Mouse (Mus musculus): ENCODE results near the gene Snx29. TPM values are rescaled to one million over a fixed set of nuclear protein-coding genes. Genes with fewer than 3 reads are reported as not detected.
"Not testable (repeated sequence)": the region's sequence is repeated elsewhere in the genome, so short reads cannot be mapped to it uniquely, and the experiment has no call there.

The Snx29 gene
- polyA plus RNA-seq, 1 experiment = 3.6 TPM

DNA sequence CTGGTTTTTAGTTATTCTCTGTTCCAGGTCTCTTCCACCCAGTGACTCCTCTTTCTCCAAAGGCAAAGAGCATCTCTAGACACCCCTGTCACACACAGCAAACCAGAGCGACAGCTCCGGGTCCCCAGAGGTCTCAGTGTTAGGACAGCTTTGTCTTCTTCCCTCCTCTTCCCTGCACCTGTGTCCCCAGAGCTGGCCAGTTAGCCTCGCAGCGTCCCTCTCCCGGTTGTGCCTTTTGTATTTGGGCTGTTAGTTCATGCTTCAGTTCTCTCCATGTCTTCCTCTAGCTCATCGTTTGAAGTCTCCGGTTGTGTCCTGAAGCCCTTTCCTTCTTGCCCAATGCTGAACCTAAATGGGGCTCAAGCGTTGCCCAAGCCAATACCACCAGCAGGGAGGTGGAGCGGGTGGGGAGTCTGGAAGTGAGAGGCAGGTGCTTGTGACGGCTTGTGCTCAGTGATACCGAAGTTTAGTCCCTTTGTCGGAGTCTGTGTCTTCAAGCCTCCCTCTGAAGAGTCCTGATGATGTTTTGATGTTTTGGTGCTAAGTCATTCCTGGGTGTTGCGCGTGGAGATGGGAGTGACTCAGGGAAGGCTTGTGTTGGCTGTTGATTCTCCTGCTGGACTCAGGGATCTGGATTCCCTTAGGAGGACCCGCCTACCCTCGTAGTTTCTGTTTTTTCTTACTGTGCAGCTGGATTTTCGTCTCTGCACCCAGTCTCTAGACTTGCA is 780 bp downstream of the Snx29 start:
- H3K4me1 ChIP-seq (ENCODE audit: control insufficient read depth, insufficient read depth, insufficient read length, low read length) = no peaks in the 10 kb centered on the region
- H3K4me3 ChIP-seq (ENCODE audit: insufficient read depth, low read depth, low read length) = peak overlapping the region; percentile 80
- H3K27ac ChIP-seq (replicated peaks; ENCODE audit: low read depth, low read length) = peak overlapping the region; percentile 33

GRCm38 (mm10) chr16:11330081-11330800 is 7.5 kb downstream of the Snx29 start:
- Histone ChIP-seq H3K27ac (replicated peaks; ENCODE audit: low read depth, low read length) (peak overlapping the region; percentile 30; the same call in 1 of the 2 replicates), H3K4me1 (ENCODE audit: control insufficient read depth, insufficient read depth, insufficient read length, low read length) (peaks cover 14% of the 10 kb centered on the region; the same call in 1 of the 2 replicates)

GRCm38 (mm10) chr16:11331030-11331429 is 8.3 kb downstream of the Snx29 start:
- peaks cover 14% of the 10 kb centered on the region; the same call in 1 of the 2 replicates for H3K4me1 ChIP-seq (ENCODE audit: control insufficient read depth, insufficient read depth, insufficient read length, low read length)
- no peak overlapping the region for H3K4me3 ChIP-seq (ENCODE audit: insufficient read depth, low read depth, low read length)
- no peak overlapping the region for H3K27ac ChIP-seq (replicated peaks; ENCODE audit: low read depth, low read length)

More at GRCm38 (mm10) chr16:11330081-11330800, 7.5 kb downstream of the Snx29 start:
- H3K4me3 ChIP-seq (ENCODE audit: insufficient read depth, low read depth, low read length) = no peak overlapping the region

DNA sequence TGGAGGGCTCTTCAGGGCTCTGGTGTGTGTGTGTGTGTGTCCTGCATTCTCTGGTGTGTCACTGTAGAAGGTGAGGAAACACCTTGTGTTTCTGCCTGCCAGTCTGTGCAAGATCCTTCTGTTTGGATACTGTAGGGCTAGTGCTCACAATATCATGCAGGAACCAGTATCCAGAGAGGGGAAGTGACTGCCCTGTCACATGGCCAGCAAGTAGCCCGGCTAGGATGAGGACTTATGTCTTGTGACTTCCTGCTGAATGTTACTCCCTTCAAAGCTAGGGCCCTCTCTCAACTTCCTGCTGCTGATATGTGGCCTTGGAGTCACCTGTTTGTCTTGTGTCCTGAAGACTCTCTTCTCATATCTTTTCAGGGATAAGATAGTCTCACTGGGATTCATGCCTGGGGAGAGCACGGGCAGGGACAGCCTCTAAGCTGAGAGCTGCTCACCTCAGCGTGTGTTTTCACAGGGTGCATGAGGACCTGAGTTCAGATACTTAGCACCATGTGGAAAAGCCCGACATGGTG is 20.6 kb downstream of the Snx29 start:
- Histone ChIP-seq H3K4me1 (ENCODE audit: control insufficient read depth, insufficient read depth, insufficient read length, low read length) (peaks cover 15% of the 10 kb centered on the region), H3K27ac (replicated peaks; ENCODE audit: low read depth, low read length) (peak overlapping the region; percentile 50), H3K4me3 (ENCODE audit: insufficient read depth, low read depth, low read length) (no peak overlapping the region)

DNA sequence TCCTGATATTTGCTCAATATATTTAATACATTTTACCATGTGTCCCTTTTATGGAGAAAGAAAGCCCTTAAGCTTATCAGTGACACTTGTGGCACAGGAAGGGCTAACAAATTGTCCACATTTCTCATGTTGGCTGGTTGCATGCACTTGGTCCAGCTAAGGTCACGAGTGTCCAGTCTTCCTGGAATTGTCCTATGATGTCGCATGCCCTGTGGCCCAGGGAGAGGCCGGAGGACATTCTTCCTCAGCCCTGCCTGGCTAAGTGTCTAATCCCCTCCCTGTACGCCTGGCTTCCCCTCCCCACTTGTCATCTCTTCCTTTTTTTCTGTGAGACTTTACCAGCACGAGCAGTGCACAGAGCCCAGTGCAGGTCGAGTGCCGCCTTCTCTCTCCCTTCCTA is 29.2 kb downstream of the Snx29 start:
- Histone ChIP-seq H3K4me1 (ENCODE audit: control insufficient read depth, insufficient read depth, insufficient read length, low read length) (no peaks in the 10 kb centered on the region), H3K4me3 (ENCODE audit: insufficient read depth, low read depth, low read length) (no peak overlapping the region), H3K27ac (replicated peaks; ENCODE audit: low read depth, low read length) (no peak overlapping the region)

DNA sequence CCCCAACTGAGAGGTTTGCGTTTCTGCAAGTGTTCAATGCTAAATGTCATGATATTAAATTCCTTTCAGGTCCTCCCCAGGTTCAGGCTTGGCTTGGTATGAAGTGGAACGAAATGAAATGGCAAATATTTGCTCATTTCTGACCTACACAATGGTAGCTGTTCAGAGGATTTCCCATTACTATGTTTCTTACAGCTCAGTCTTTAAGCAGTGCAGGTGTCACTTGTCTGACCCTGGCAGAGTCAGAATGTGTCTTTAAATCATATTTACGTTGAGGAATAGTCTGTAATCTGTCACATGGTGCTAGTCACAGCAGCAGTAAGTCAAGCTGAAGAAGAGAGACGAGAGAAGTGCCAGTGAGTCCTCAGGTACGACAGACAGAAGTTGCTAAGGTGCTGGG is 36.5 kb downstream of the Snx29 start:
- Histone ChIP-seq H3K4me1 (ENCODE audit: control insufficient read depth, insufficient read depth, insufficient read length, low read length) (no peaks in the 10 kb centered on the region), H3K4me3 (ENCODE audit: insufficient read depth, low read depth, low read length) (no peak overlapping the region), H3K27ac (replicated peaks; ENCODE audit: low read depth, low read length) (no peak overlapping the region)

- H3K27ac ChIP-seq (replicated peaks; ENCODE audit: low read depth, low read length) = no peak overlapping the region
- H3K4me3 ChIP-seq (ENCODE audit: insufficient read depth, low read depth, low read length) = no peak overlapping the region
Observed at GRCm38 (mm10) chr16:11359919-11360318, 37.2 kb downstream of the Snx29 start.

GRCm38 (mm10) chr16:11360576-11360975 is 37.9 kb downstream of the Snx29 start:
- not testable (repeated sequence) for H3K4me1 ChIP-seq (ENCODE audit: control insufficient read depth, insufficient read depth, insufficient read length, low read length); H3K4me3 ChIP-seq (ENCODE audit: insufficient read depth, low read depth, low read length); H3K27ac ChIP-seq (replicated peaks; ENCODE audit: low read depth, low read length)

More at GRCm38 (mm10) chr16:11359919-11360318, 37.2 kb downstream of the Snx29 start:
- H3K4me1 ChIP-seq (ENCODE audit: control insufficient read depth, insufficient read depth, insufficient read length, low read length) = no peaks in the 10 kb centered on the region

GRCm38 (mm10) chr16:11365626-11366025 is 42.9 kb downstream of the Snx29 start:
- no peak overlapping the region for H3K27ac ChIP-seq (replicated peaks; ENCODE audit: low read depth, low read length)
- H3K4me1 ChIP-seq (ENCODE audit: control insufficient read depth, insufficient read depth, insufficient read length, low read length) = 0 out of 2 replicates have a peak, but pooled peaks cover 5% of the 10 kb centered on the region
- no peak overlapping the region for H3K4me3 ChIP-seq (ENCODE audit: insufficient read depth, low read depth, low read length)

- Histone ChIP-seq H3K27ac (replicated peaks; ENCODE audit: low read depth, low read length) (no peak overlapping the region), H3K4me3 (ENCODE audit: insufficient read depth, low read depth, low read length) (no peak overlapping the region), H3K4me1 (ENCODE audit: control insufficient read depth, insufficient read depth, insufficient read length, low read length) (0 out of 2 replicates have a peak, but pooled peaks cover 5% of the 10 kb centered on the region)
Observed at GRCm38 (mm10) chr16:11366851-11367250, 44.1 kb downstream of the Snx29 start.

- Histone ChIP-seq H3K27ac (replicated peaks; ENCODE audit: low read depth, low read length) (no peak overlapping the region), H3K4me3 (ENCODE audit: insufficient read depth, low read depth, low read length) (no peak overlapping the region), H3K4me1 (ENCODE audit: control insufficient read depth, insufficient read depth, insufficient read length, low read length) (0 out of 2 replicates have a peak, but pooled peaks cover 5% of the 10 kb centered on the region)
Observed at GRCm38 (mm10) chr16:11368412-11368811, 45.7 kb downstream of the Snx29 start.

DNA sequence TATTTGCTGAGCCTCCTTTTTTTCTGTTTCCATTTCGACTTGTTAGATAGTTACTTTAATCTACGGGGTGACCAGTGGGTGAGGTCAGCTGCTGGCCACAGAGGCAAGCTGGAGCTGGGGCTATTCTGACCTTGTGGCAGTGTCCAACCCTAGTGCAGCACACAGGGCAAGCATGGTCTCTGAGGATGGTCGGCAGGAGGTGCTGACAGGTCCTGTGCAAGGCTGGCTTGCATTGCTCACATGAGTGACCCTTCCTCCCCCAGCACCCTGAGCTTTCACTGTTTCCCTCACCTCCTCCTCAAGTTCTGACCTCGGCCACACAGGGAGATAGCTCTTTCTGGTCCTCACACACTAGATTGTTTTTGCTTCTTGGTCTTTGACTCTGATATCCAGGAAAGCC is 46.5 kb downstream of the Snx29 start:
- H3K4me1 ChIP-seq (ENCODE audit: control insufficient read depth, insufficient read depth, insufficient read length, low read length) = 0 out of 2 replicates have a peak, but pooled peaks cover 5% of the 10 kb centered on the region
- H3K4me3 ChIP-seq (ENCODE audit: insufficient read depth, low read depth, low read length) = no peak overlapping the region
- no peak overlapping the region for H3K27ac ChIP-seq (replicated peaks; ENCODE audit: low read depth, low read length)

DNA sequence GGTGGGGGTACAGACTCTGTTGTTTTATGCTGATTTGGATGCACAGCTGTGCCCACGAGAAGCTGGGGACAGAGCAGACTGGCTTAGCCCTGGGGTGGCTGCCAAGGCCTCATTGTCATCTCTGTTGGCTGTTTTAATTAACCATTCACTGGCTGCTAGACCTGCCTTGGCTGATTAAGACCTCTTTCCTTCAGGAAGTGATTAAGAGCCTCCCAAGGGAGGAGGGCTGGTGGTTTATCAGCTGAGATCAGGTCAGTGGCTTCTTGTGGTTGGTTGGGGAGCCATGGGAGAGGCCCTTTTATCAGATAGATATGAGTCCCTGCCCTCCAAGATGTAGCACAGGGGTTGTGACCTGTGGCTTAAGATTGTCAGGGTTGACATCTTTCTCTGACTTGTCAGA is 46.9 kb downstream of the Snx29 start:
- H3K4me3 ChIP-seq (ENCODE audit: insufficient read depth, low read depth, low read length) = no peak overlapping the region
- no peak overlapping the region for H3K27ac ChIP-seq (replicated peaks; ENCODE audit: low read depth, low read length)
- 0 out of 2 replicates have a peak, but pooled peaks cover 5% of the 10 kb centered on the region for H3K4me1 ChIP-seq (ENCODE audit: control insufficient read depth, insufficient read depth, insufficient read length, low read length)

DNA sequence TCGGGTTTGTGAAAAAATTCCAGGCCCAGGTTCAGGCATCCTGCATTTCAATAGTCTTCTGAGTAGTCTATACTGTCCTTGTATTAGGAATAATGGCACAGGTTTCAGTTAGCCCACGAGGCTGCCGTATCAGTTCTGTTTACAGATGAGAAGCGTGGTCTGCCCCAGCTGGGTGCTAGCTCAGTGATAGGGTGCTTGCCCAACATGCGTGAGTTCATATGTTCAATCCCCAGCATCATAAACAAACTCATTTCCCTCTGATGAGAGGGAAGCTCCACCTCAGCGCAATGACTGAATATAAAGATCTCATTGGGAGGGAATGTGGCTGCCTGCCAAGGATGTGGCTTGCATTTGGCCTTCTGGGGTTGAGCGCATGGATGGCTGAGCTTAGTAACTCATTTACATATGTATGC is 47.4 kb downstream of the Snx29 start:
- H3K27ac ChIP-seq (replicated peaks; ENCODE audit: low read depth, low read length) = no peak overlapping the region
- H3K4me3 ChIP-seq (ENCODE audit: insufficient read depth, low read depth, low read length) = no peak overlapping the region
- H3K4me1 ChIP-seq (ENCODE audit: control insufficient read depth, insufficient read depth, insufficient read length, low read length) = 0 out of 2 replicates have a peak, but pooled peaks cover 5% of the 10 kb centered on the region

GRCm38 (mm10) chr16:11379264-11379663 is 56.6 kb downstream of the Snx29 start:
- Histone ChIP-seq H3K4me3 (ENCODE audit: insufficient read depth, low read depth, low read length) (no peak overlapping the region), H3K27ac (replicated peaks; ENCODE audit: low read depth, low read length) (no peak overlapping the region), H3K4me1 (ENCODE audit: control insufficient read depth, insufficient read depth, insufficient read length, low read length) (no peaks in the 10 kb centered on the region)
